Mouse (Mus musculus): Measurements from ENCODE around the gene Col9a2. TPM values are rescaled to one million over a fixed set of nuclear protein-coding genes. Genes with fewer than 3 reads are reported as not detected.
A peak's percentile ranks its signal among the peaks of the same experiment; 100 is the strongest.

The Col9a2 gene
- polyA plus RNA-seq (2015; fragmentation: Nextera tagmentation; extraction: Ambion mirVana) = 5.1 and 5.9 TPM in 2 replicates

DNA sequence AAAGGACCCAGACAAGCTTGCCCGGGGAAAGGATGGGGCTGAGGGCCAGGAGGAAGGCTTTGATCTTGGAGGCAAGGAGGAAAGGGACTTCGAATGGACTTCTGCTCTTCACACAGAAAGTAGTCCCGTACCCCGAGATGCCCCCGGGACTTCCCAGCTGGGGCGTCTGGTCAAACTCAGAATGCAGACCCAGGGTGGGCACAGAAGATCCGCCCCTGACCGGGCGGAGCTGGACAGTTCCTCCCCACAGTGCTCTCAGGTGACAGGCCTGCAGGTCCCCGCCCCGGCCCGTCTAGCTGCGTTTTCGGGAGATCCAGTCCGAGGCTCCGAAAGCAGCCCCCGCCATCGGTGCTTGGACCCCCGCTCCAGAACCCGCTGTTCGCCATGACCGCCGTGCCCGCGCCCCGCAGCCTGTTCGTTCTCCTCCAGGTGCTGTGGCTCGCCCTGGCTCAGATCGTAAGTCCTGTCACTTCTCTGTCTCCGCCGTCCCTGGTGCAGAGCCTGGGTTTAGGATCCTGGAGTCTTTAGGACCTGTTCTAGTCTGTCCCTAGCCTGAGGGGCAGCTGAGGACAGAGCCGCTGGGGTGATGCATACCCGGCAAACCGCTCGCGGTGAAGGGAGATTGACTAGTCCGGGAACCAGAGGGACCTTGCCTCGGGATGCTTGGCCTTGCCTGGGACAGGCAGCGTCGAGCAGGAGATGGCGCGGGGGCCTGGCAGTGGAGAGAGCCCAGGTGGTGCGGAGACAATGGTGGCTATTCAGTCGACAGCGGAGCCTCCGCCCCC, at the start of gene Col9a2:
TSS of gene Col9a2 (plus strand) at position 55 of the 785 bp plus-strand sequence.
- peak within 1 kb of the TSS; percentile 75 for H3K4me2 ChIP-seq (ENCODE audit: low read depth, low read length)
- no peaks in the 10 kb centered on the region for H3K36me3 ChIP-seq (ENCODE audit: control insufficient read depth, insufficient read depth, low read length)
- H3K9ac ChIP-seq (ENCODE audit: low read length) = peak within 1 kb of the TSS; percentile 59
- ATAC-seq (ENCODE audit: low read depth) = no peak
- no peak within 1 kb of the TSS for H3K27ac ChIP-seq (ENCODE audit: low read length)
- peaks cover 13% of the 10 kb centered on the region for H3K27me3 ChIP-seq (ENCODE audit: control insufficient read depth, insufficient read depth, low read depth, low read length)
- H3K4me1 ChIP-seq (replicated peaks; ENCODE audit: control insufficient read depth, insufficient read depth, low read length) = peaks cover 13% of the 10 kb centered on the region
- no peaks in the 10 kb centered on the region for H3K9me3 ChIP-seq (ENCODE audit: control insufficient read depth, low read length)
- 4% methylated on average over 43 of the region's 46 CpGs for WGBS
- peak within 1 kb of the TSS; percentile 49 for H3K4me3 ChIP-seq (ENCODE audit: low read length)

DNA sequence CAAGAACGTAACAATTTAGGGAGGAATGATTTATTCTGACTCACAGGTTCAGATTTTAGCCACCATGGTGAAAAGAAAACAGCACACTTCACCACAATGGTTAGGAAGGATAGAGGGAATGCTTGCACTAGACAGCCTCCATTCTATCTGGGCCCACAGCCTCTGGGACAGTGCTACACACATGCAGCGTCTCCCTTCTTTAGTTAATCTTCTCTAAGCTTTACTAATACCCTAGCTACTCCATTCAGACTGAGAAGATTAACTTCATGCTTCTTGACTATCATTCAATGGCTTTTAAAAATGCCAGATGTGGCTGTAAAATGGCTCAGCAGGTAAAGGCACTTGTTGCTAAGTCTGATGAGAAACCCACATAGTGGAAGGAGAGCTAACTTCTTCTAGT, 46.9 kb upstream of the Col9a2 start:
- no peaks in the 10 kb centered on the region for H3K27me3 ChIP-seq (ENCODE audit: control insufficient read depth, insufficient read depth, low read depth, low read length)
- no peak for ATAC-seq (ENCODE audit: low read depth)
- WGBS = 87% methylated on average over 2 of the region's 2 CpGs
- H3K36me3 ChIP-seq (ENCODE audit: control insufficient read depth, insufficient read depth, low read length) = no peaks in the 10 kb centered on the region
- H3K27ac ChIP-seq (ENCODE audit: low read length) = no peak overlapping the region
- H3K9ac ChIP-seq (ENCODE audit: low read length) = no peak overlapping the region
- H3K4me3 ChIP-seq (ENCODE audit: low read length) = no peak overlapping the region
- H3K4me1 ChIP-seq (replicated peaks; ENCODE audit: control insufficient read depth, insufficient read depth, low read length) = peaks cover 13% of the 10 kb centered on the region
- no peak overlapping the region for H3K4me2 ChIP-seq (ENCODE audit: low read depth, low read length)
- H3K9me3 ChIP-seq (ENCODE audit: control insufficient read depth, low read length) = no peaks in the 10 kb centered on the region

DNA sequence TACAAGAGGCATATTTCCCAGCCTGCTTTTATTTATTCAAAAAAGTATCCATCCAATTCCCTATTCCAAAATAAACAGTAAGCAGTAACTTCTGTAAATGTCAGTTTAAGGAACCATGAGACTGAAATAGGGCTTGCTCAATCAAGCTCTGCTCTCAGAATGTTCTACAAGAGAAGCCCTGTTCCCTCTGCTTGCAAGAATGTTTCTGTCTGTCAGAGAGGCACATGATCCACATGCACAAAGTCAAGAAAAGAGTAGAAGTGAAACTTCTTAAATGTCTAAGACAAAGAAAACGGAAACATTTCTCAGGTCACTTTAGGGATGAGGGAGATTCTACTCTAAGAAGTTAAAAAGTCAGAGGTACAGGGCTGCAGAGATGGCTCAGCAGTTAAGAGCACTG, 46.2 kb upstream of the Col9a2 start:
- Histone ChIP-seq H3K4me2 (ENCODE audit: low read depth, low read length) (no peak overlapping the region), H3K27me3 (ENCODE audit: control insufficient read depth, insufficient read depth, low read depth, low read length) (no peaks in the 10 kb centered on the region), H3K4me1 (replicated peaks; ENCODE audit: control insufficient read depth, insufficient read depth, low read length) (peaks cover 13% of the 10 kb centered on the region), H3K27ac (ENCODE audit: low read length) (no peak overlapping the region), H3K4me3 (ENCODE audit: low read length) (no peak overlapping the region), H3K9me3 (ENCODE audit: control insufficient read depth, low read length) (no peaks in the 10 kb centered on the region), H3K9ac (ENCODE audit: low read length) (no peak overlapping the region), H3K36me3 (ENCODE audit: control insufficient read depth, insufficient read depth, low read length) (no peaks in the 10 kb centered on the region)
- 81% methylated on average over 1 of the region's 1 CpGs for WGBS
- no peak for ATAC-seq (ENCODE audit: low read depth)

DNA sequence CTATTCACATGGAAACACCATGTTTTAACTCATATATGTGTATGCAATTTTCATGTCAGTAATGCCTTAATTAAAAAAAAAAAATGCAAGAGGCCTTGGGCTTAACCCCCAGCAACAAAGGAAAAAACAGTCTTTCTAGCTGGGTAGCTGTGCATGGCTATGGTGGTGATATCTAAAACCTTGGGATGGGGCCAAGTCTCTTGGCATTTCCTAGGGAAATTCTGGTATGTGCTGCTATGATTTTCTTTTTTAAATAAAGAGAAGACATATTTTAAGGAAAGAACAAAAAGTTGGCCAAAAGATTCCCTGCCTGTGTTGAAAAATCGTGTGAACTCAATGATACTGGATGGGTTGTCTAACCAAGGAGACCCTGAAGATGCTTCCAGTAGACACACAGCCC, 43.3 kb upstream of the Col9a2 start:
- H3K36me3 ChIP-seq (ENCODE audit: control insufficient read depth, insufficient read depth, low read length) = no peaks in the 10 kb centered on the region
- no peak overlapping the region for H3K9ac ChIP-seq (ENCODE audit: low read length)
- no peak overlapping the region for H3K4me3 ChIP-seq (ENCODE audit: low read length)
- peaks cover 13% of the 10 kb centered on the region for H3K4me1 ChIP-seq (replicated peaks; ENCODE audit: control insufficient read depth, insufficient read depth, low read length)
- ATAC-seq (ENCODE audit: low read depth) = no peak
- no peak overlapping the region for H3K4me2 ChIP-seq (ENCODE audit: low read depth, low read length)
- H3K27ac ChIP-seq (ENCODE audit: low read length) = peak overlapping the region; percentile 59
- no peaks in the 10 kb centered on the region for H3K27me3 ChIP-seq (ENCODE audit: control insufficient read depth, insufficient read depth, low read depth, low read length)
- H3K9me3 ChIP-seq (ENCODE audit: control insufficient read depth, low read length) = no peaks in the 10 kb centered on the region
- WGBS = 42% methylated on average over 1 of the region's 1 CpGs

DNA sequence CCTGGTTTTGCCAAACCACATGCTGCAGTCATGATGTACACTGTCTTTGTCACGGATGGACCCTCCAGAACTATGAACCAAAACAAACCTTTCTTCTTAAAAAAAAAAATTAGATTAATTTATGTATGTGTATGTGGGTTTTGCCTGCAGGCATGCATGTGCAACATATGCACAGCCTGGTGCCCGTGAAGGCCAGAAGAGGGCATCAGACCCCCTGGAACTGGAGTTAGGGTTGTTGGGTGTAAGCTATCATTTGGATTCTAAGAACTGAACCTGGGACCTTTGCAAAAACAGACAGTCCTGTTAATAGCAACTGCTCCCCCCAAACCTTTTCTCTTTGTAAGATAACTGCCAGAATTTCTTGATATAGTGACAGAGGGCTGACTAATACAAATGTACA, 38.1 kb upstream of the Col9a2 start:
- no peak overlapping the region for H3K4me2 ChIP-seq (ENCODE audit: low read depth, low read length)
- ATAC-seq (ENCODE audit: low read depth) = no peak
- H3K9me3 ChIP-seq (ENCODE audit: control insufficient read depth, low read length) = no peaks in the 10 kb centered on the region
- no peak overlapping the region for H3K4me3 ChIP-seq (ENCODE audit: low read length)
- no peak overlapping the region for H3K27ac ChIP-seq (ENCODE audit: low read length)
- no peak overlapping the region for H3K9ac ChIP-seq (ENCODE audit: low read length)
- no peaks in the 10 kb centered on the region for H3K36me3 ChIP-seq (ENCODE audit: control insufficient read depth, insufficient read depth, low read length)
- 79% methylated on average over 2 of the region's 2 CpGs for WGBS
- H3K27me3 ChIP-seq (ENCODE audit: control insufficient read depth, insufficient read depth, low read depth, low read length) = no peaks in the 10 kb centered on the region
- peaks cover 36% of the 10 kb centered on the region for H3K4me1 ChIP-seq (replicated peaks; ENCODE audit: control insufficient read depth, insufficient read depth, low read length)

DNA sequence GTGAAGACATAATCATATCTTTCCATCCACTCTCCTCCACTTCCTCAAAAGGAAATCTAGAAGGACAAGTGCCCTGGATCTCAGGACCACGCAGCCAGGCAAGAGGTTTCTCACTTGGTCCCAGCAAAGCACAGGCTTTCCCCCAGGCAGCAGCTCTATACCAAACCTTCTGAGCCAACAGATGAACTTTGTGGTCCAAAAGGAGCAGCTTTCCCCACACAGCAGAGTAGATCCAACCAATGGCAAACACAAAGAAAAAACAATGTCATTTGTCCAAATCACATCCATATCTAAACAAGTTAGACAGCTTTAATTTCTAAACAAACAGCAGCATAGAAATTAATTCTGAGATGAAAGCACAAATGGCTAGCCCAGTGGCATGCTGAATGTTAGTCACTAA, 37.5 kb upstream of the Col9a2 start:
- no peak overlapping the region for H3K4me3 ChIP-seq (ENCODE audit: low read length)
- peaks cover 30% of the 10 kb centered on the region for H3K4me1 ChIP-seq (replicated peaks; ENCODE audit: control insufficient read depth, insufficient read depth, low read length)
- 35% methylated on average over 1 of the region's 1 CpGs for WGBS
- no peaks in the 10 kb centered on the region for H3K9me3 ChIP-seq (ENCODE audit: control insufficient read depth, low read length)
- no peak overlapping the region for H3K9ac ChIP-seq (ENCODE audit: low read length)
- H3K4me2 ChIP-seq (ENCODE audit: low read depth, low read length) = no peak overlapping the region
- H3K36me3 ChIP-seq (ENCODE audit: control insufficient read depth, insufficient read depth, low read length) = no peaks in the 10 kb centered on the region
- ATAC-seq (ENCODE audit: low read depth) = peak; percentile 63
- no peak overlapping the region; the same call in 1 of the 2 replicates for H3K27ac ChIP-seq (ENCODE audit: low read length)
- no peaks in the 10 kb centered on the region for H3K27me3 ChIP-seq (ENCODE audit: control insufficient read depth, insufficient read depth, low read depth, low read length)

DNA sequence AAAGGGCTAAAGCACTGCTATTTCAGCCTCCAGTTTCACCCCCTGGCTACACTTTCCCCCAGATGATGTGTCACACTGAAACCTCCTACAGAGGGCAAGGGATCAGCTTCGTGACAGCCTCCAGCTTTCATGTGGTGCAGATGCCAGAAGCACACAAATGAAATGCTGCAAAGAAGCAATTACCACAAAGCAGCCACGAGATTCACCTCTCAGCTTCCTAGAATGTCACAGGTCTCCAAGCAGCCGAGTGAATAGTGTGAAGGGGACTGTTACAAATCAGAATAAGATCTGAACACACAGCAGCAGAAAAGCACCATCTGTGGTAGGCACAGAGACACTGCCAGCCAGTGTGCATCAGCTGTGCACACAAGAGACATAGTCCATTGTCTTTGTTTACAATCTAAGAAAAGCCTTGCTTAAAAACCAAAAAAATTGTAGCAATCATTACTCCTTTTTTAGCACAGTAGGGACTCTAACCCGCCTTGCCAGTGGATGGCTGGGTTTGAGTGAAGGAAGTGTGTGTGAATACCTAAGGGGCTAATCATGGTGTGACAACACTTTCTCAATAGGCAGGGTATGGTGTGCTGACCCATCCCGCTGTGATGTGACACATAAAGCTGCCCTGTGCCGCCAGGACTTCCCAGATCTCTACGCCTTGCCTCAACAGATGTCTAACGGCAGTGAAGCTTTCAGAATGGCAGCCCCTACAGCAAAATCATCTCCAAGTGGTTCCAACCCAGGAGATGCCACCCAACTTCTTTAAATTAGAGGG, 36.6 kb upstream of the Col9a2 start:
- no peaks in the 10 kb centered on the region for H3K9me3 ChIP-seq (ENCODE audit: control insufficient read depth, low read length)
- peak; percentile 85 for ATAC-seq (ENCODE audit: low read depth)
- peak overlapping the region; percentile 18 for H3K27ac ChIP-seq (ENCODE audit: low read length)
- peak overlapping the region; percentile 1; the same call in 1 of the 2 replicates for H3K4me2 ChIP-seq (ENCODE audit: low read depth, low read length)
- H3K36me3 ChIP-seq (ENCODE audit: control insufficient read depth, insufficient read depth, low read length) = no peaks in the 10 kb centered on the region
- no peak overlapping the region for H3K9ac ChIP-seq (ENCODE audit: low read length)
- no peaks in the 10 kb centered on the region for H3K27me3 ChIP-seq (ENCODE audit: control insufficient read depth, insufficient read depth, low read depth, low read length)
- peaks cover 29% of the 10 kb centered on the region for H3K4me1 ChIP-seq (replicated peaks; ENCODE audit: control insufficient read depth, insufficient read depth, low read length)
- no peak overlapping the region for H3K4me3 ChIP-seq (ENCODE audit: low read length)
- 26% methylated on average over 8 of the region's 8 CpGs for WGBS

DNA sequence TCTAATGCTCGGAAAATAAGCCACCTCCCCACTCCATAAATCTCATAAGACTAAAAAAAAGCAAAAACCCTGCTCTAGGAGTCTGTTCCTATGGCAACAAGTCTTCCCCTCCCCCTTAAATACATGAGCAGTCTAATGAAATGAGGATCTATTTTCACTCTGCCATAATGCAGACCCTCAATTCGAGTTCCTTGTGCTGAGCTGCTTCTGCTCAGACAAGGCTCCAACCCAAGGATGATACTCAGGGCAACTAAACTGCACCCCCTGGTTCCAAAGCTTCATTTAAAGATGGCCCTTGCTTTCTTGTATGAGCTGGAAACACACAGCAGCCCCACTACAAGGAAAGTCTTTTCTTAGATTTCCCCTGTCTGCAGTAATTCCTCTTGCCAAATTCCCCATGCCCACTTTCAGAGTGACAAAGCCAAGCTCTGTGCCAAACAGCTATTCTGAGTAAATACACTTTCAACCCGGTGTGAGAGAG, 35.5 kb upstream of the Col9a2 start:
- no peaks in the 10 kb centered on the region for H3K9me3 ChIP-seq (ENCODE audit: control insufficient read depth, low read length)
- H3K4me2 ChIP-seq (ENCODE audit: low read depth, low read length) = no peak overlapping the region
- no peak overlapping the region for H3K4me3 ChIP-seq (ENCODE audit: low read length)
- ATAC-seq (ENCODE audit: low read depth) = no peak
- H3K36me3 ChIP-seq (ENCODE audit: control insufficient read depth, insufficient read depth, low read length) = no peaks in the 10 kb centered on the region
- WGBS = 18% methylated on average over 3 of the region's 3 CpGs
- no peaks in the 10 kb centered on the region for H3K27me3 ChIP-seq (ENCODE audit: control insufficient read depth, insufficient read depth, low read depth, low read length)
- no peak overlapping the region for H3K9ac ChIP-seq (ENCODE audit: low read length)
- peaks cover 29% of the 10 kb centered on the region for H3K4me1 ChIP-seq (replicated peaks; ENCODE audit: control insufficient read depth, insufficient read depth, low read length)
- H3K27ac ChIP-seq (ENCODE audit: low read length) = 0 out of 2 replicates have a peak overlapping the region, but pooled peaks have one; percentile 44

DNA sequence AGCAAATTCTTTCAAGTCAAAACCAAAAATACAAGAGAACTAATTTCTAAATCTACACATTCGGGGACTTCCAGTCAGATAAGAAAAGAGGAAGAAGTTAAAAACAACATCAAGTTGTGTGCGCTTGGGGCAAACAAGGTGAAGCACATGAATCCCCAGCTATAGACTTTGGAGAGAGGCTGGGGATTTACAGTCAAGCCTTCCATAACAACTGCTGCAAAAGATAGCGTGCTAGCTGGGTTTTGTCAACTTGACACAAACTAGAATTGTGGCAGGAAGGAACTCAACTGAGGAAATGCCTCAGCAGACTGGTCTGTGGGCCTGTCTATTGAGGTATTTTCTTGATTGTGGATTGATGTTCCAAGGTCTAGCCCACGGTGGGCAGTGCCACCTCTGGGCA, 34.5 kb upstream of the Col9a2 start:
- no peaks in the 10 kb centered on the region for H3K9me3 ChIP-seq (ENCODE audit: control insufficient read depth, low read length)
- no peaks in the 10 kb centered on the region for H3K27me3 ChIP-seq (ENCODE audit: control insufficient read depth, insufficient read depth, low read depth, low read length)
- ATAC-seq (ENCODE audit: low read depth) = no peak
- no peak overlapping the region for H3K27ac ChIP-seq (ENCODE audit: low read length)
- H3K9ac ChIP-seq (ENCODE audit: low read length) = no peak overlapping the region
- 54% methylated on average over 4 of the region's 4 CpGs for WGBS
- peaks cover 29% of the 10 kb centered on the region for H3K4me1 ChIP-seq (replicated peaks; ENCODE audit: control insufficient read depth, insufficient read depth, low read length)
- no peaks in the 10 kb centered on the region for H3K36me3 ChIP-seq (ENCODE audit: control insufficient read depth, insufficient read depth, low read length)
- H3K4me3 ChIP-seq (ENCODE audit: low read length) = no peak overlapping the region
- H3K4me2 ChIP-seq (ENCODE audit: low read depth, low read length) = no peak overlapping the region
